Mouse (Mus musculus) stomach, embryonic 15.5 days (tissue): Measurements from ENCODE around the gene Pter. TPM values are rescaled to one million over a fixed set of nuclear protein-coding genes. Genes with fewer than 3 reads are reported as not detected.

Experiments used
- ATAC-seq: fragments of 200-750 bp; cut with Nextera tagmentation; 2 replicates; pipeline ENCODE4 v1.8.0; 2017; ENCODE audit warnings: low read depth, moderate number of reproducible peaks, moderate TSS enrichment; ENCODE audit not compliant: insufficient read depth, low FRiP score
- H3K27ac ChIP-seq: fragments of 300-500 bp; sonication (generic); 2 replicates; pipeline ENCODE4 v1.5.1; 2015; ENCODE audit warnings: mild to moderate bottlenecking, inconsistent platforms
- H3K27me3 ChIP-seq: fragments of 300-500 bp; sonication (generic); replicated peaks from 2 replicates; pipeline ENCODE4 v1.6.1; 2015; ENCODE audit warnings: inconsistent platforms
- H3K36me3 ChIP-seq: fragments of 300-500 bp; sonication (generic); 2 replicates; pipeline ENCODE4 v1.6.1; 2015; ENCODE audit warnings: inconsistent platforms
- H3K4me1 ChIP-seq: fragments of 300-500 bp; sonication (generic); 2 replicates; pipeline ENCODE4 v1.6.1; 2015; ENCODE audit warnings: inconsistent platforms
- H3K4me2 ChIP-seq: fragments of 300-500 bp; sonication (generic); 2 replicates; pipeline ENCODE4 v1.6.1; 2015; ENCODE audit warnings: mild to moderate bottlenecking, inconsistent platforms
- H3K4me3 ChIP-seq: fragments of 300-500 bp; sonication (generic); replicated peaks from 2 replicates; pipeline ENCODE4 v1.5.1; 2015; ENCODE audit warnings: inconsistent platforms
- H3K9ac ChIP-seq: fragments of 300-500 bp; sonication (generic); 2 replicates; pipeline ENCODE4 v1.6.1; 2015; ENCODE audit warnings: inconsistent platforms
- H3K9me3 ChIP-seq: fragments of 300-500 bp; sonication (generic); 2 replicates; pipeline ENCODE4 v1.6.1; 2016; ENCODE audit warnings: inconsistent platforms
- WGBS: fragments of 180-500 bp; shearing (Covaris S2); methylation state at CpG from one replicate; pipeline ENCODE4 v1.1.7; 2015; 5-methylcytosine and 5-hydroxymethylcytosine counted together
- polyA plus RNA-seq: library from polyadenylated mRNA; unstranded; fragments of >200 nt; fragmentation: Nextera tagmentation; extraction: Ambion mirVana; gene quantifications from 2 replicates; pipeline ENCODE4 v1.2.1, GENCODE M21; 2015

Pter gene
- polyA plus RNA-seq, 1 experiment from 2014 or later, result 31.9 TPM

DNA sequence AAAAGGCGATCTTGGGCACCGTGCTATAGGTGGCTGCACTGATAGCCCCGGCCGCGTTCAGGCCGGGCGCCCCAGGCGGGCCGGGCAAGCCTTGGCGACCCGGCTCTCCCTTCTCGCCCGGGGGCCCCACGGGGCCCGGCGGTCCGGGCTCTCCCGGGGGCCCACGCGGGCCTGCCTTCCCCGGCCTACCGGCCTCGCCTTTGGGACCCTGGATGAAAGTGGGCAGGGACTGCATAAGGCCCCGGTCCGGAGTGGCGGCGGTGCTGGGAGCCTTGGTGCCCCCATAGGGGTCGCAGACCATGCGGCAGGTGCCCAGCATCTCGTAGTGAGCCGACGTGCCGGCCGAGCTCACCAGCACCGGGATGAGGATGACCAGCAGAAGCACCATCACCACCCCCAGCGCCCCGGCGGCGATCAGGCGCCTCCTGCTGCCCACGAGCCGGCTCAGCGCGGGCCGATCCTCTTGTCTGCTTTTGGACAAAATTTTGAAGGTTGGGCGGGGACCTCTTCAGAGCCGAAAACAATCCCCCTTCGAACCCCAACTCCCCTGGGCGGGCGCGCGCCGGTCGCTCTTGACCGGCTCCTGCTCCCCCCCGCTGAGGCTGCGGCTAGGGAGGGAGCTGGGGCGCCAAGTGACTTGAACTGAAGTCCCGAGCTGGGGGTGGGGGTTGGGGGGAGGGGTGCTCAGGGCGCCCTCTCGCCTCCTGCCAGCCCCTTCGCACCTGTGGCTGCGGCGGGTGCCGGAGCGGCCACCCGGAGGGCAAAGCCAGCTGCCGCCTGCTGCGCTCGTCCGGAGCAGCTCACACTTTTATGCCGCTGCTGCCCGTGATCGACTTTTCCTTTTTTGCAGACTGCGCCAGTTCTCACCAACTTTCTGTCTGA is 86.9 kb downstream of the Pter start:
- H3K27me3 ChIP-seq, result peaks cover 34% of the 10 kb centered on the region
- under 1% methylated on average over 73 of the region's 75 CpGs for WGBS

DNA sequence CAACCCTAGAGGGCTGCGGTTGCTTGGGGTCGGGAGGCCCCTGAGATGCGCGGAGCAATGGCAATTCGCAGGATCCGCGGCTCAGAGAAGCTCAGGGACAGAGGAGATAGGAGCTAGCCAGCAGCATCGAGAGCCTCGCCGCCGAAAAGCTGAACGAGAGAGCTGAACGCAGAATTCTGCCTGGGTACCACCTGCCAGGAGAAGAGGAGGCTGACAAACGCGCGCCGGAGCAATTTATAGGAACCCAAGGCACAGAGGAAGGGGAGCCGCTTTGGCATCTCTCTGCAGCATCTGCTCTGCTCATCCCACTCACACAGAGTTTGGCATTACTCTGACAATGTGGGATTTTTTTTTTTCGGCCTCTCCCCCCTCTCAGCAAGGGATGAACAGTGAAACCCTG is 87.6 kb downstream of the Pter start, which contains the start of gene C1ql3:
Gene C1ql3 (minus strand): TSS at position 335 of the 400 bp plus-strand sequence.
- WGBS, result 2% methylated on average over 19 of the region's 19 CpGs
- H3K27me3 ChIP-seq, result peaks cover 34% of the 10 kb centered on the region

More for the DNA sequence above, 86.9 kb downstream of the Pter start:
- ATAC-seq, result peak; percentile 60
- peaks cover 18% of the 10 kb centered on the region for H3K4me1 ChIP-seq
- H3K4me2 ChIP-seq, result peak overlapping the region; percentile 100
- peak overlapping the region; percentile 19; the same call in 1 of the 2 replicates for H3K9ac ChIP-seq
- H3K9me3 ChIP-seq, result no peaks in the 10 kb centered on the region
- no peaks in the 10 kb centered on the region for H3K36me3 ChIP-seq
- H3K4me3 ChIP-seq, result peak overlapping the region; percentile 52
- H3K27ac ChIP-seq, result no peak overlapping the region

DNA sequence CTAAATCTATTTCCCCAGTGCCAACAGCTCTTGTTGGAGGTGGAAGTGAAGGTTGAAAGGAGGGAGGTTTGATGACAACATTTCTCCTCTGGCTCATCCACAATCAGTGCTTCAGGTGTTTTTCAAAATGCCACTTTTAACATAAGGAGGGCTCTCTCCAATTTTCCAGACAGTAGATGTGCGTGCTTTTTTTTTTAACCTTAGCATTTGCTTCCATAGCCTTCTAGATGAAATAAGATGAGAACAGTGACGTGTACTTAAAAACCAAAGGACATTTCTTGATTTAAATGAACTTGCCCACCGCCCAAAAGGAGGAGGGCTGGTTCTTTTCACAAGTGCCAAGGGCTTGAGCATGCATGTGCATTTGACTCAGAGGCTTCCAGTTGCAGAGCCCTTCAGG is 88.1 kb downstream of the Pter start:
- H3K27me3 ChIP-seq, result peaks cover 34% of the 10 kb centered on the region
- H3K4me1 ChIP-seq, result peaks cover 18% of the 10 kb centered on the region
- H3K4me3 ChIP-seq, result no peak overlapping the region
- no peaks in the 10 kb centered on the region for H3K9me3 ChIP-seq
- 44% methylated on average over 3 of the region's 3 CpGs for WGBS
- ATAC-seq, result no peak
- no peaks in the 10 kb centered on the region for H3K36me3 ChIP-seq
- H3K27ac ChIP-seq, result no peak overlapping the region
- no peak overlapping the region for H3K9ac ChIP-seq
- H3K4me2 ChIP-seq, result peak overlapping the region; percentile 100; the same call in 1 of the 2 replicates

More for the DNA sequence above, 87.6 kb downstream of the Pter start, which contains the start of gene C1ql3:
- Histone ChIP-seq H3K9ac (peak within 1 kb of the TSS; percentile 19; the same call in 1 of the 2 replicates), H3K4me3 (peak within 1 kb of the TSS; percentile 52), H3K36me3 (no peaks in the 10 kb centered on the region), H3K9me3 (no peaks in the 10 kb centered on the region), H3K4me1 (peaks cover 18% of the 10 kb centered on the region), H3K27ac (no peak within 1 kb of the TSS), H3K4me2 (peak within 1 kb of the TSS; percentile 100)
- no peak for ATAC-seq

DNA sequence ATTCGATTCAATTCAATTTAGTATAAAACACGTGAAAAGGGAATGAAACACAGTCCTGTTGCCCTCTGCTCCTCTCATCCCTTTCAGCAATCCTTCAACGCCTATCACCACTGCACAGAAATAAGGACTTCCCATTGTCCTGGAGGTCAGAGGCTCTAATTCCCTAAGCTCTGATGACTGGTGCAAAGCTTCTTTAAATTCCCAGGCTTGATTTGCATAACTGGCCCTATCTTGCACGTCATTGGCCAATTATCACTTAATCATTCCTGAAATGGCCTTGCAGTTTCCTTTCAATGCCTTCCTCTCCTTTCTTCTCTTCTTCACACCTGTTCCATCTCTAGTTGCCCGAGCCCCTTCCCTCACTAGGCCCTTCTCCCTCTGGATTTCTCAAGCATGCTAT is 94.5 kb downstream of the Pter start:
- no peak overlapping the region for H3K9ac ChIP-seq
- 41% methylated on average over 5 of the region's 5 CpGs for WGBS
- H3K4me2 ChIP-seq, result no peak overlapping the region
- H3K27me3 ChIP-seq, result no peaks in the 10 kb centered on the region
- no peak overlapping the region for H3K4me3 ChIP-seq
- H3K36me3 ChIP-seq, result no peaks in the 10 kb centered on the region
- no peaks in the 10 kb centered on the region for H3K4me1 ChIP-seq
- H3K9me3 ChIP-seq, result no peaks in the 10 kb centered on the region
- no peak overlapping the region for H3K27ac ChIP-seq
- no peak for ATAC-seq

DNA sequence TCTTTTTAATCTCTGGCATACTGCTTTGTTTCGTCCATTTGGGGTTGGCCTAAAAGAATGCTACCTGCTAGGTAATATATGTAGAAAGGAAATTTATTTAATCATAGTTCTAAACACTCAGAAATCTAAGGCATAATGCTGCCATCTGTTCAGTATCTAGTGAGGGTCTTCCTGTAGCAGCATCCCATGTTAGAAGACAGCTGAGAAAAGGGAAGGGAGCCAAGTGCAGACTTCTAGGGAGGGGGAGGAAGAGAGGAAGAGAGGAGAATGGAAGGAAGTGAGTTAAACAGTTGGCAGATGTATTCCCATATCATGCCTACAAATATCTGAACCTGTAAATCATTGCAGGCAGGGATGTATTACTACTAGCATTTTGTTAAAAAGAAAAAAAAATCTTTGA is 95.0 kb downstream of the Pter start:
- WGBS, result 64% methylated on average over 1 of the region's 1 CpGs
- H3K36me3 ChIP-seq, result no peaks in the 10 kb centered on the region
- no peak overlapping the region for H3K4me3 ChIP-seq
- H3K27me3 ChIP-seq, result no peaks in the 10 kb centered on the region
- no peak overlapping the region for H3K4me2 ChIP-seq
- no peak for ATAC-seq
- no peaks in the 10 kb centered on the region for H3K9me3 ChIP-seq
- no peak overlapping the region for H3K9ac ChIP-seq
- no peaks in the 10 kb centered on the region for H3K4me1 ChIP-seq
- H3K27ac ChIP-seq, result no peak overlapping the region

DNA sequence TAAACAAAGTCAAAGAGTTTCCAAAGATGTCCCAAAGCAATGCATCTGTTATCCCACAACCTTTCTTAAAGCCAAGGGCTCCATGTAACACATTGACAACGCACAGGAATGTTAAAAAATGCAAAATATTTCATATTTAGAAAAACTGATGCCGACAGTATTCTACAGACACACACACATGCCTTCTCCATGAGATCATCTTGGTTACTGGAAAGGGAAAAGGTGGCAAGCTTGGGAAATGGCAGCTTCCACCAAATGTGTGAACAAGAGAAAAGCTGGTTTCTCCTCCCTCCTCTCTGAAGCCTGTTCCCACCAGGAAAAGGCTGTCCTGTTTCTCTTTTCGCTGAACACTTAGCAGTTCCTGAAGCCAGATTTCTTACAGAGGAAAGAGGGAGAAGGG is 114.9 kb downstream of the Pter start:
- WGBS, result 42% methylated on average over 3 of the region's 3 CpGs
- no peaks in the 10 kb centered on the region for H3K4me1 ChIP-seq
- H3K4me2 ChIP-seq, result no peak overlapping the region
- ATAC-seq, result no peak
- H3K27me3 ChIP-seq, result no peaks in the 10 kb centered on the region
- H3K9me3 ChIP-seq, result no peaks in the 10 kb centered on the region
- H3K36me3 ChIP-seq, result no peaks in the 10 kb centered on the region
- H3K9ac ChIP-seq, result no peak overlapping the region
- H3K27ac ChIP-seq, result no peak overlapping the region
- H3K4me3 ChIP-seq, result no peak overlapping the region

DNA sequence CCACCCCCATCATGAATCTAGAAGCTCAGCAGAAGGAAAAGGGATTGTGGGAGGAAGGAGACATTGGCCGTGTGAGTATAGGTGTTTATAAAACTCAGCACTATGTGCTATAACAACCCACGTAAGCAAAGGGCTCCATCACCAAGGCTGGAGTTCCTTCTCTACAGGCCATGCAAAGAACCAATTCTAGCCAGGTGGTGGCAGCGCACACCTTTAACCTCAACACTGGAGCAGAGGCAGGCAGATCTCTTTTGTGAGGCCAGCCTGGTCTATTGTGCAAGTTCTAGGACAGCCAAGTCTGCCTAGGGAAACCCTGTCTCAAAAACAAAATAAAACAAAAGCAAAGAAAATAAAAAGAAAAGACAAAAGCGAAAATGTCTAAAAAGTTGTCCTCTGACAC is 115.9 kb downstream of the Pter start:
- H3K4me2 ChIP-seq, result no peak overlapping the region
- H3K4me3 ChIP-seq, result no peak overlapping the region
- no peaks in the 10 kb centered on the region for H3K4me1 ChIP-seq
- H3K27ac ChIP-seq, result no peak overlapping the region
- H3K27me3 ChIP-seq, result no peaks in the 10 kb centered on the region
- H3K9ac ChIP-seq, result no peak overlapping the region
- H3K9me3 ChIP-seq, result no peaks in the 10 kb centered on the region
- WGBS, result 88% methylated on average over 4 of the region's 4 CpGs
- no peaks in the 10 kb centered on the region for H3K36me3 ChIP-seq
- no peak for ATAC-seq

DNA sequence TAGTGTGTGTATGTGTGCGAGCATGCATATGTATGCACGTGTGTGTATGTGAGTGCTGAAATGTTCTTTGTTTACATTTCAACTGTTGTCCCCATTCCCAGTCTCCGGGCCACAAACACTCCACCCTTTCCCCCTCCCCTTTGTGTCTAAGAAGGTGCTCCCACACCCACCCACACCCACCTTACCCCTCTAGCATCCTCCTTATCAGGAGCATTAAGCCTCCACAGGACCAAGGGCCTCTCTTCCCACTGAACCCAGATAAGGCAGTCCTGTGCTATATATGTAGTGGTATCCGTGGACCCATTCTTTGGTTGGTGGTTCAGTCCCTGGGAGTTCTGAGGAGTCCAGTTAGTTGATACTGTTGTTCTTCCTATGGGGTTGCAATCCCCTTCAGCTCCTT is 120.7 kb downstream of the Pter start:
- Histone ChIP-seq H3K36me3 (no peaks in the 10 kb centered on the region), H3K4me2 (no peak overlapping the region), H3K27ac (no peak overlapping the region), H3K9ac (no peak overlapping the region), H3K4me3 (no peak overlapping the region), H3K9me3 (no peaks in the 10 kb centered on the region), H3K27me3 (no peaks in the 10 kb centered on the region), H3K4me1 (no peaks in the 10 kb centered on the region)
- peak; percentile 80; the same call in 1 of the 2 replicates for ATAC-seq
- WGBS, result 79% methylated on average over 4 of the region's 4 CpGs

DNA sequence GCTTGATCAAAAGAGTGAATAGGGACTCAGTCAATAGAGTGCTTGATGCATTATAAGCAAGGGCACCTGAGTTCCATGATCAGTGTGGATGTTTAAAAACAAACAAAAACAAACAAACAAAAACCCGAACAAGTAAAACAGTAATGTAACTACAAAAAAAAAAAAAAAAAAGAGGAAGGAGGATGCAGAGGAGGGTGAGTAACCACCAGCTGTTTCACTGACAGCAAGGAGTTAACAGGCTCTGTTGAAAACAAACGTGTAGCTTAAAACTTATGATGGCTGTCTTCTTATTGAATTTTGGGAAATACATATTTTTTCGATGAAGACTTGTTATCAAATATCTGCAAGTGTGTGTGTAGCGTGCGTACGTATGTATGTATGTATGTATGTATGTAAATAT is 124.8 kb downstream of the Pter start:
- WGBS, result 70% methylated on average over 6 of the region's 6 CpGs
- Histone ChIP-seq H3K4me1 (no peaks in the 10 kb centered on the region), H3K9ac (no peak overlapping the region), H3K9me3 (no peaks in the 10 kb centered on the region), H3K27ac (no peak overlapping the region), H3K27me3 (no peaks in the 10 kb centered on the region), H3K4me2 (no peak overlapping the region), H3K36me3 (no peaks in the 10 kb centered on the region), H3K4me3 (no peak overlapping the region)
- ATAC-seq, result no peak

Other genes with a start within 250 kb of the Pter start
- 0.26 and 0.32 TPM in 2 replicates for gene C1ql3, start 87.8 kb downstream of the Pter start, polyA plus RNA-seq